Mouse (Mus musculus) limb, embryonic 15.5 days (tissue): ENCODE measurements at regions not wholly inside any gene's neighbourhood (a gene's known extent, or its start where the extent isn't known, plus 50 kb on each side); places are given as distances from the start of the nearest gene placed in this dataset.

Source experiments
- ATAC-seq: fragments of 200-750 bp; cut with Nextera tagmentation; 2 replicates; pipeline ENCODE4 v1.8.0; 2017; ENCODE audit warnings: low read depth, moderate TSS enrichment; ENCODE audit not compliant: insufficient number of reproducible peaks, low FRiP score, low TSS enrichment
- H3K27ac ChIP-seq: fragments of 300-500 bp; sonication (generic); 2 replicates; pipeline ENCODE4 v1.5.1; 2015; ENCODE audit warnings: moderate library complexity, mild to moderate bottlenecking, inconsistent platforms
- H3K27me3 ChIP-seq: fragments of 300-500 bp; sonication (generic); 2 replicates; pipeline ENCODE4 v1.6.1; 2015; ENCODE audit warnings: inconsistent platforms
- H3K36me3 ChIP-seq: fragments of 300-500 bp; sonication (generic); 2 replicates; pipeline ENCODE4 v1.6.1; 2015; ENCODE audit warnings: inconsistent platforms
- H3K4me1 ChIP-seq: fragments of 300-500 bp; sonication (generic); 2 replicates; pipeline ENCODE4 v1.6.1; 2015; ENCODE audit warnings: inconsistent platforms
- H3K4me2 ChIP-seq: fragments of 300-500 bp; sonication (generic); 2 replicates; pipeline ENCODE4 v1.6.1; 2015; ENCODE audit warnings: mild to moderate bottlenecking, inconsistent platforms
- H3K4me3 ChIP-seq: fragments of 300-500 bp; sonication (generic); 2 replicates; pipeline ENCODE4 v1.5.1; 2015; ENCODE audit warnings: mild to moderate bottlenecking, inconsistent platforms
- H3K9ac ChIP-seq: fragments of 300-500 bp; sonication (generic); 2 replicates; pipeline ENCODE4 v1.6.1; 2015; ENCODE audit warnings: inconsistent platforms
- H3K9me3 ChIP-seq: fragments of 300-500 bp; sonication (generic); 2 replicates; pipeline ENCODE4 v1.6.1; 2016; ENCODE audit warnings: inconsistent platforms
- WGBS: fragments of 180-500 bp; shearing (Covaris S2); methylation state at CpG from one replicate; pipeline ENCODE4 v1.1.7; 2015; 5-methylcytosine and 5-hydroxymethylcytosine counted together

GRCm38 (mm10) chr5:106089332-106089731, 213.0 kb downstream of the Zfp326 start:
- 30% methylated on average over 7 of the region's 7 CpGs for WGBS

GRCm38 (mm10) chr5:106088478-106089185, 212.3 kb downstream of the Zfp326 start:
- Histone ChIP-seq H3K36me3 (no peaks in the 10 kb centered on the region), H3K4me2 (no peak overlapping the region), H3K9me3 (no peaks in the 10 kb centered on the region), H3K27ac (no peak overlapping the region), H3K4me1 (no peaks in the 10 kb centered on the region; the same call in 1 of the 2 replicates), H3K9ac (no peak overlapping the region), H3K4me3 (no peak overlapping the region), H3K27me3 (no peaks in the 10 kb centered on the region)
- 68% methylated on average over 5 of the region's 5 CpGs for WGBS
- no peak for ATAC-seq

More at GRCm38 (mm10) chr5:106089332-106089731, 213.0 kb downstream of the Zfp326 start:
- H3K27me3 ChIP-seq: no peaks in the 10 kb centered on the region
- no peak overlapping the region for H3K27ac ChIP-seq
- H3K4me1 ChIP-seq: no peaks in the 10 kb centered on the region; the same call in 1 of the 2 replicates
- no peak overlapping the region for H3K4me2 ChIP-seq
- H3K36me3 ChIP-seq: no peaks in the 10 kb centered on the region
- no peak overlapping the region for H3K4me3 ChIP-seq
- no peak for ATAC-seq
- H3K9ac ChIP-seq: no peak overlapping the region
- H3K9me3 ChIP-seq: no peaks in the 10 kb centered on the region

GRCm38 (mm10) chr5:106083786-106084185, 207.4 kb downstream of the Zfp326 start:
- H3K9me3 ChIP-seq: no peaks in the 10 kb centered on the region
- WGBS: 61% methylated on average over 4 of the region's 4 CpGs

GRCm38 (mm10) chr5:106082891-106083290, 206.5 kb downstream of the Zfp326 start:
- Histone ChIP-seq H3K4me1 (no peaks in the 10 kb centered on the region), H3K9ac (no peak overlapping the region), H3K27ac (no peak overlapping the region), H3K4me3 (no peak overlapping the region), H3K9me3 (no peaks in the 10 kb centered on the region), H3K4me2 (no peak overlapping the region), H3K36me3 (no peaks in the 10 kb centered on the region), H3K27me3 (no peaks in the 10 kb centered on the region)
- 61% methylated on average over 7 of the region's 7 CpGs for WGBS
- no peak for ATAC-seq

More at GRCm38 (mm10) chr5:106083786-106084185, 207.4 kb downstream of the Zfp326 start:
- H3K4me2 ChIP-seq: no peak overlapping the region
- H3K4me3 ChIP-seq: no peak overlapping the region
- no peak for ATAC-seq
- H3K36me3 ChIP-seq: no peaks in the 10 kb centered on the region
- no peak overlapping the region for H3K27ac ChIP-seq
- H3K4me1 ChIP-seq: no peaks in the 10 kb centered on the region
- no peak overlapping the region for H3K9ac ChIP-seq
- no peaks in the 10 kb centered on the region for H3K27me3 ChIP-seq

GRCm38 (mm10) chr5:106067124-106067551, 190.8 kb downstream of the Zfp326 start:
- no peaks in the 10 kb centered on the region for H3K27me3 ChIP-seq
- H3K36me3 ChIP-seq: no peaks in the 10 kb centered on the region
- ATAC-seq: no peak
- no peaks in the 10 kb centered on the region for H3K4me1 ChIP-seq
- WGBS: 84% methylated on average over 9 of the region's 9 CpGs
- no peaks in the 10 kb centered on the region for H3K9me3 ChIP-seq
- no peak overlapping the region for H3K4me2 ChIP-seq
- H3K4me3 ChIP-seq: no peak overlapping the region
- H3K9ac ChIP-seq: no peak overlapping the region
- H3K27ac ChIP-seq: no peak overlapping the region

GRCm38 (mm10) chr5:106066706-106067105, 190.3 kb downstream of the Zfp326 start:
- Histone ChIP-seq H3K4me3 (no peak overlapping the region), H3K9me3 (no peaks in the 10 kb centered on the region), H3K9ac (no peak overlapping the region), H3K4me2 (no peak overlapping the region), H3K27me3 (no peaks in the 10 kb centered on the region), H3K4me1 (no peaks in the 10 kb centered on the region), H3K27ac (no peak overlapping the region), H3K36me3 (no peaks in the 10 kb centered on the region)
- ATAC-seq: no peak

GRCm38 (mm10) chr5:106064366-106064765, 188.0 kb downstream of the Zfp326 start:
- Histone ChIP-seq H3K36me3 (no peaks in the 10 kb centered on the region), H3K27me3 (no peaks in the 10 kb centered on the region), H3K4me1 (no peaks in the 10 kb centered on the region), H3K27ac (no peak overlapping the region), H3K4me3 (no peak overlapping the region), H3K9ac (no peak overlapping the region), H3K4me2 (no peak overlapping the region), H3K9me3 (no peaks in the 10 kb centered on the region)
- 89% methylated on average over 7 of the region's 7 CpGs for WGBS
- ATAC-seq: no peak

- H3K27ac ChIP-seq: no peak overlapping the region
- H3K9ac ChIP-seq: no peak overlapping the region
- no peak for ATAC-seq
- H3K36me3 ChIP-seq: no peaks in the 10 kb centered on the region
- no peak overlapping the region for H3K4me3 ChIP-seq
- 72% methylated on average over 6 of the region's 6 CpGs for WGBS
- H3K9me3 ChIP-seq: no peaks in the 10 kb centered on the region
- no peaks in the 10 kb centered on the region for H3K27me3 ChIP-seq
- H3K4me1 ChIP-seq: no peaks in the 10 kb centered on the region
- no peak overlapping the region for H3K4me2 ChIP-seq
Observed at GRCm38 (mm10) chr5:106062926-106063325, 186.6 kb downstream of the Zfp326 start.

- Histone ChIP-seq H3K4me3 (no peak overlapping the region), H3K27me3 (no peaks in the 10 kb centered on the region), H3K27ac (no peak overlapping the region), H3K4me1 (no peaks in the 10 kb centered on the region), H3K4me2 (no peak overlapping the region), H3K36me3 (no peaks in the 10 kb centered on the region), H3K9ac (no peak overlapping the region), H3K9me3 (no peaks in the 10 kb centered on the region)
- WGBS: 11% methylated on average over 9 of the region's 9 CpGs
- no peak for ATAC-seq
Observed at GRCm38 (mm10) chr5:106056631-106057030, 180.3 kb downstream of the Zfp326 start.

- no peak overlapping the region for H3K27ac ChIP-seq
- H3K4me3 ChIP-seq: no peak overlapping the region
- no peaks in the 10 kb centered on the region for H3K4me1 ChIP-seq
- H3K36me3 ChIP-seq: no peaks in the 10 kb centered on the region
- H3K27me3 ChIP-seq: no peaks in the 10 kb centered on the region
- WGBS: 51% methylated on average over 8 of the region's 8 CpGs
- no peak overlapping the region for H3K4me2 ChIP-seq
- no peaks in the 10 kb centered on the region for H3K9me3 ChIP-seq
- no peak overlapping the region for H3K9ac ChIP-seq
- ATAC-seq: no peak
Observed at GRCm38 (mm10) chr5:106055221-106055620, 178.9 kb downstream of the Zfp326 start.

- no peak overlapping the region for H3K9ac ChIP-seq
- H3K4me2 ChIP-seq: no peak overlapping the region
- 89% methylated on average over 8 of the region's 8 CpGs for WGBS
- H3K9me3 ChIP-seq: no peaks in the 10 kb centered on the region
- H3K27me3 ChIP-seq: no peaks in the 10 kb centered on the region
- no peak overlapping the region for H3K4me3 ChIP-seq
- ATAC-seq: no peak
- H3K36me3 ChIP-seq: no peaks in the 10 kb centered on the region
- H3K27ac ChIP-seq: no peak overlapping the region
- no peaks in the 10 kb centered on the region for H3K4me1 ChIP-seq
Observed at GRCm38 (mm10) chr5:106051026-106051425, 174.7 kb downstream of the Zfp326 start.

- H3K27me3 ChIP-seq: no peaks in the 10 kb centered on the region
- no peak overlapping the region for H3K4me2 ChIP-seq
- H3K9me3 ChIP-seq: no peaks in the 10 kb centered on the region
- H3K9ac ChIP-seq: no peak overlapping the region
- no peak for ATAC-seq
- no peaks in the 10 kb centered on the region for H3K36me3 ChIP-seq
- H3K27ac ChIP-seq: no peak overlapping the region
- H3K4me1 ChIP-seq: no peaks in the 10 kb centered on the region
- WGBS: 72% methylated on average over 12 of the region's 12 CpGs
- H3K4me3 ChIP-seq: no peak overlapping the region
Observed at GRCm38 (mm10) chr5:106044878-106045585, 168.7 kb downstream of the Zfp326 start.
